Mouse (Mus musculus) cerebellum, adult 2 months (tissue): ENCODE data around the gene Atg101.

Experiments
- CTCF ChIP-seq: fragments of 200-500 bp; IDR thresholded peaks from 2 replicates; pipeline ENCODE4 v1.5.1; 2011; ENCODE audit warnings: low read depth, mild to moderate bottlenecking, control low read depth, low read length, moderate library complexity, borderline replicate concordance; ENCODE audit not compliant: insufficient read depth
- POLR2A ChIP-seq: fragments of 200-500 bp; IDR thresholded peaks from 2 replicates; pipeline ENCODE4 v1.6.1; 2011; ENCODE audit warnings: low read length, control low read depth, borderline replicate concordance; ENCODE audit not compliant: insufficient read depth

DNA sequence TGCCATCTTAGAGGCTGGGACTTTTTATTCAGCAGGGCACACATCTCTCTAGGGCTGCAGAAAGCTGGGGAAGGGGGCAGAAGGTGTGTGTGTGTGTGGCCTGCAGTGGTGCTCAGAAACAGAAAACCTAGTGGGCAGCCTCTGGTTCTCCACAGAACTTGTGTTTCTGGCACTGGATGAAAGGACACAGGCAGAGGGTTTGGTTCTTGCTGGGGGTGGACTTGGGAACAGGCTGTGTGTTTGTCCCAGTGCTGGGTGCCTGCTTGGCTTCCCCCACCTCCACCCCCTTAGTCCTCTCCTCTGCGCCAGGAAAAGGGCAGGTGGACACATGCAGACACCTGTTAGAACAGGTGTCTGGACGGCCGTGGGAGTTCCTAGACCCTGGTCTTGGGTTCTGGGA lies 13.0 kb upstream of the Atg101 start:
- TF ChIP-seq CTCF = no peak
- no peak for TF ChIP-seq POLR2A
